Mouse (Mus musculus) urinary bladder, postnatal 36 days (tissue): ENCODE measurements around the gene Flt1.

Experiments used
- DNase-seq, 2 experiments: peaks; one replicate each; pipeline ENCODE4 v3.0.0; 2022; ENCODE audit warnings: low spot score in 2 of 2, mixed read lengths in 1 of 2

Gene Flt1

DNA sequence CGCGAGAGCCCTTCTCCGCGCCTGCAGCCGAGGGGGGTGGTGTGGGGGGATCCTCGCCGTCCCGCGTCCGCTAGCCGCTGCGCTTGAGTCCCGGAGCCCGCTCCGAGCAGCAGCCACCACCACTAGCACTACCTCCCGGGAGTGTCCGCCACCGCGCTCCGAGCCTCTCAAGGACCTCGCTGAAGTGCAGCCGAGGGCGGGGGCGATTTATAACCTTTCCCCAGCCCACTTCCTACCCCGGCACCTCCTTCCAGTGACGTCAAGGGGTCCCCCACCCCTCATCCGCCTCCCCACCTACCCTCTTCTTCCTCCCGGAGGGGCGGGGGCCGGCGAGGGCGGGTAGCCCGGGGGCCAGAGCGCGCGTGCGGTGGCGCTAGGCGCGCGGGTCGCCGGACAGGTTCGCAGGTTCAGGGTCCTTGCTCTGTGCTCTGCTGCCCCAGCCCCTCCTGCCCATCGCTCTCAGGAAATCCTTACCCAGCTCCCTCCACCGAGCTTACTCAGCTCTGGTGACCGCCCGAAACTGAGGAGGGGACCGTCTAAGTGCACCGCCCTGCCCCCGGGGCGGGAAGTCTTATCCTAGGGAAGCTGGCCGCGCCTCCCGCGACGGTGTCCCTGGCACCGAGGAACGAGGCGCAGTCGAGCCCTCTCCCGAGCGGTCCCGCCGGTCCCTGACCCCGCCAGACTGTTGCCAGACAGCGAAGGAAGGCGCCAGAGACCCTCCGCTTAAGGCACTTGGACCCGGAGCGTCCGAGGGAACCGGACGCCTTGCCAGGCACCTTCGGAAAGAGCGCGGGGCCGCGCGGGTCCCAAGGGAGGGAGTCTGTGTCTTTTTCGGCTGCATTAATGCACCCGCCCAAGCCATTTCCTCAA, at the start of gene Flt1:
Gene Flt1, minus strand, starts transcription at position 181 of the 870 bp plus-strand sequence.
- peak in 1 of 2 experiments; percentile 54 for DNase-seq

DNA sequence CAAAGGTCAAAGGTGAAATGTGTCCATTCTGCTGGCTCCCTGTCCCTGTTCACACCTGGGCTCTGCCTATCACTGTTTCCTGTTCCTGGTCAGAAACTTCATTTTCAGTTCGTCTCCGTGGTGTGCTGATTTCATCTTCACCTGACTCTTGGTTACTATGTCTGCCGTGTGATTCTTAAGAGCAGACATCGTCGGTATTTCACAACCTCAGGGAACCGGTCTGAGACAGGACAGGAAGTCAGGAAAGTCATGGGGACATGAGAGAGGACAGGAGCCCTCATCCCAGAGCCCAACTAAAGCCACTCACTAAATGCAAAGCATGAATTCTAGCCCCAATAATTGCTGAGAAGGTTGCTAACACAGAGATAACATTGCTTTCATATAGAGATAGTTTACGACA, 49.4 kb upstream of the Flt1 start:
- DNase-seq = no peak

DNA sequence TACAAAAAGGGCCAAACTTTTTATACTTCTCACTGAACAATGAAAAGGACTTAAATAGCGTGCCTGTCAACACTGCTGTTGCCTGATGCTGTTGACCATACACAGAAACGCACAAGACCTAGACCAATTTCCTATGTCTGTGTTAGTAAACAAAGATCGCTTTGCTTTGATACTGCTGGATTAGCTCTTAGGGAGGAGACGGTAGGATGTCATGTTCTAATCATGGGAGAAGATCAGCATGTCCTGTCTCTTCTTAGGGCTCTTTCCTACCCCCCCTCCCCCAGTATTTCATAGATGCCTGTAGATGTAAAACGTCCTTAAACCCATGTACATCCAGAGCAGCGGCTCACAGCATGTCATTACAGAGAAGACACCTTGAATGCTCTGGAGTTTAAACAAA, 44.1 kb upstream of the Flt1 start:
- no peak for DNase-seq

DNA sequence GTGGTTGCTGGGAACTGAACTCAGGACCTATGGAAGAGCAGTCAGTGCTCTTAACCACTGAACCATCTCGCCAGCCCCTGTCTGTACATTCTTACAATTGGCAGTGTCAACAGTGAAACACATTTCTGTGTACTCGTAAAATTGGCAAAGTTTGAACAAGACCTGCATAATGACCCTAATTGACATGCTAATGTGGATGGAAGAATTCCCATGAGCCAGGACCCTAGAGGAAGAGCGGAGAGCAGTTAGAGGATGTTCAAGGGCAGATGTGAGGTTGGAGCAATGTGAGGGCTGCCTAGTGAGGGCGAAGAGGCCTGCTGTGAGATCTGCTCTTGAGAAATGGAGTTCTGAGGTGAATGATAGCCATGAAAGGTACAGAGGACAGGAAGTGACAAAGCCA, 38.2 kb upstream of the Flt1 start:
- no peak for DNase-seq

DNA sequence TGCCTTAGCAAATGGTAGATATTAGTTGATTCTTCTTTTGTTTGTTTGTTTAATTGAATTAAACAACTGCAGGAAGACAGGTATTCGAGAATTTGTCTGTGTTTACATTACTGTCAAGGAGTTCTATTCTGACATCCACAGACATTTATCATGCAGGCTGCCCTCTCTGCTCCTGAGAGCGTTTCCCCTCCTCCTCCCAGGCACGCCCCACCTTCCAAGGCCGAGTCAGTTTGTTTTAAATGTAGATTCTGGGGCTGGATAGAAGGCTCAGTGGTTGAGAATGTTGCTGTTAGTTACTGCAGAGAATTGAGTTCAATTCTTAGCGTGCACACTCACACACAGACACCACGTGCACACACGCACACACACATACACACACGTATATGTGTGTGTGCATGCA, 36.2 kb upstream of the Flt1 start:
- no peak for DNase-seq

DNA sequence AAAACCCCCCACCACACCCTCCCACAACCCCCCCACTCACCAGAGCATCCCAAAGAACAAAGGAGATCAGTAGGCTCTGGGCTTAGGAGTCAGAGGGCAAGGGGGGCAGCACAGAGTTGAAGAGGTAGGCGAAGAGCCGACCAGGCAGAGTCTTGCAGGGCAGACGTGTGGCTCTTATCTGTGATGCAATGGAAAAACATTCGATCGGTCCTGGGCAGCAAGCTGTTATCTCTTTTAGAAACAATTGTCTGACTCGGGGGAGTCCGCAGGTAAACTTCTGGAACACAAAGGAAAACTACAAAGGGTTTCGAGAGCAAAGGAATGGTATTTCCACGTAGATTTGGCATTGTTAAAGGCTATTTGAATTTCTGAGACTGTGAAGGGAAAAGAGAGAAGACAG, 35.5 kb upstream of the Flt1 start:
- no peak for DNase-seq

DNA sequence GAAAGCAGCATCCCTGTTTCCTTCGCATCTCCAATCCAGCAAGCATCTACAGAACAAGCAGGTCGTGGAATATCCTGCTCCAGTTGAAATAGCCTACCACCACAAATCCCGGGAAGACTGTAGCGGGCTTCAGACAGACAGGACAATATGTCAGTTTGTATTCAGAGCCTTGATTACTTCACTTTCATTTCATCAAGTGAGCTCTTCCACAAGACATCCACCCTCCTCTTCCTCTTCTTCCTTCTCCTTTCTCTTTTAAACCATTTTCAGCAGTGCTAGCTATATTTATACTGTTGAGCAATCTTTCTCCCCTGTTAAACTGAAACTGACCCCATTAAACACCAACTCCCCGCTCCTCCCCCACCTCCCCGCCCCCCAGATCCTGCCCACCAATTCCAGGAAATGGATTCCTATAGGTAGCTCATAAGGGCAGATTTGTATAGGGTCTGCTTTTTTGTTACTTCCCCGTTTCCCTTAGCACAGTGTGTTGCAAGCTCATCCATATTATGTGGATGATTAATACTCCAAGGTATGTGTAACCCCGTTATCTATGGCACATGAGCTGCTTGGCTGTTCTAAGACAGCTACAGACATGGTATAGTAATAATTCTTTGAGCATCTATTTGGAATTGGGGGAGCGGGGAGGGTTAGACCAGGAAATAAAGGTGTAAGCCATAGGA, 33.0 kb upstream of the Flt1 start:
- DNase-seq = no peak

DNA sequence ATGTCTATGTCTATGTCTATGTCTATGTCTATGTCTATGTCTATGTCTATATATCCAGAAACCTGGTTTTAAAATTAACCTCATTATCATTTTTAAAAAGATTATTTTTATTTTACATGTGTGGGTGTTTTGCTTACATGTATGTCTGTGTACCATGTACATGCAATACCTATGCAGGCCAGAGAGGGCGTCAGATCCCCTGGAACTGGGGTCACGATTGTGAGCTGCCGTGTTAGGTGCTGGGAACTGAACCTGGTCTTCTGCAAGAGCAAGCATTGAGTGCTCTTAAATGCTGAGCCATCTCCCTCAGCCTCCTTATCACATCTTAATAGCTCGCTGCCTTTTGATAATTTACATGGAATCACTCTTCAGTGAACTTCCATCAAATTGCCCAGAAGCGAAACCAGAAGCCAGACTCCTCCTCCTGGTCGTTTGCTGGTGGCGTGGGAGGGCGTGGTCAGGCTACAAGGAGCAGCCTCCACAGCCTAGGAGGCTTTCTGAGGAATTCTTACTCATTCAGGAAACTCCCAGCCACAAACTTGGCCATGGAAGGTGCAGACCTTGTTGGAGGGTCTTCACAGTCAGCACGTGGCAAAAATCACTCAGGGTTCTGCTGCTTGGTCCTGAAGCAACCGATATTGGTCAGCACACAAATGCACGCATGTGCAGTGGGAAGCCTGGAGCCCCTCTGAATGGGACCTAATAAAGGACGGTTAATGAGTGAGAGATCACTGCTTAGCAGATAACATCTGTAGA, 32.2 kb upstream of the Flt1 start:
- peak in 1 of 2 experiments; percentile 40 for DNase-seq

DNA sequence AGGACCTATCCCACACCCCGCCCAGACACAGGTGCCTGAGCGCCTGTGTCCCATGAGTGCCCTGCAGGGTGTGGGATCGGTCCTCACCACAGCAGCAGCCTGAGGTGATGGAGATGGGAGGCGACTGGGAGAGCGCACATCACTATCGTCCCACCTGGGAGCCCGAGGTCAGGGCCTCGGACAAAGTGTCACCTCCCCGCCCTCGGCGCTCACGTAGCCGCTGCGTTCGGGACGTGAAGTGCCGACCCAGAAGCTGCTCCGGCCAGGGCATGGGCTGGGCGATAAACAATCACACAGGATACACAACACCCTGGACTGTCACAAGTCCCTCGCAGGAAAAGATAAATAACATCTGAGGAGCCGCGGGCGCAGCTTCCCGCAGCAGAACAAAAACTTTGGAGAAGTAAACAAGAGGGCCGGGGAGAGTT, 27.1 kb upstream of the Flt1 start:
- peak in 1 of 2 experiments; percentile 14 for DNase-seq

DNA sequence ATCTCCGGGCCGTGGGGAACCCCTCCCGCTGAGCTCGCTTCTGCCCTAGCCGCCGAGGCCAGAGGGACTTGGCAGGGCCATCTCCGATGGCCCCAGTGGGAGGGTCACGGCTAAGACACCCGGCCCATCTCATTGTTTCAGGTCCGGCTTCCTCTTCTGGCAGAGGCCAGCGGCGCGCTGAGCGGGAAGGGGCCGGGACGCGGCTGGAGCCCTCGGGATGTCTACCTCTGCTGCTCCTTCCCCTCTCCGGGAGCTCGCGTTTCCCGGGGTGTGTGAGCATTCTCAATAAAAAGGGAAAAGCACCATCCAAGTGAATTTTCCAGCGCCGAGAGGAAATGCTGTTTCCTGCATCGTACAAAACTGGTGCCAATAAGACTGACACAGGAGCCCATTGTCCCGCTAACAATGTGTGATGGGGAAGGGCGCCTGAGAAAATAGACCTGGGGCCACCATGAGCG, 25.9 kb upstream of the Flt1 start:
- DNase-seq = peak in 1 of 2 experiments; percentile 47

DNA sequence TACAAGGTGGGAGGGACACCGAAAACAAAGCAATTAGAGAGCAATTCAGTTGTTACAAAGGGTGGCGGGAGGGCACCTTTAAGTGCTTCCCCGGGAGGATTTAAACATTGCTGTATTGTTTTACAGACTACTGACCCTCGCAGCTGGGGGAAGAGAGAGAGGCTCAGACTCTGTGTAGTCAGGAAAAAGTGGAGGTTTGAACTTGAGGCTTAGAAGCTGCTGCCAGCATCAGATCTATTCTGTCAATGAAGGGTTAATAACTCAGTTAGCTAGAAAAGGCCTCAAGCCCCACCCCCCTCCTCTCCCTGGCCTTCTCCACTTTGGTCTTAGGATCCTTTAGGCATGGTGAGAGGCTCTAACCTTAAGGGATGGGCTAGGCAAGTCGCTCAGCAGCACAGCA, 24.2 kb upstream of the Flt1 start:
- no peak for DNase-seq

DNA sequence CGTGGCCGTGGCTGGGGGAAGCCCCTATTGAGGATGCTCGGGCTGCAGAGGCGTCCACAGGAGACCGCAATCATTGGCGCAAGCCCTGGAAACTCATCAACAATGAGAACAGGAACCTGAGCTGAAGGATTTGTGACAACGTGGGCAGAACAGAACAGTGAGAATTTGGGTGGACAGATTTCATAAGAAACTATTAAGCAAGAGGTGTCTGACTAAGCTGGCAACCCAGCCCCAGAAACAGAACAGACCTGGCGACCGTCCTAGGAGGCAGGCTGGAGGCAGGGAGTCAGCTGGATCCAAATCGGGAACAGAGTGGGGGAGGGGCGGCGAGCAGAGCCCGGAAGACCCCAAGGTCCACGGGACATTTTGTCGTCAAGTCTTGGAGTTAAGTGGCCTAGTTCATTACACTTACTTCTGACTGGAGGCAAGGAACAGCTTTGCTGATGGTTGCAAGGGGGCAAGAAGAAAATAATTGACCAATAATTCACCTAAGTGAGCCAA, 22.3 kb upstream of the Flt1 start:
- peak in 1 of 2 experiments; percentile 66 for DNase-seq

DNA sequence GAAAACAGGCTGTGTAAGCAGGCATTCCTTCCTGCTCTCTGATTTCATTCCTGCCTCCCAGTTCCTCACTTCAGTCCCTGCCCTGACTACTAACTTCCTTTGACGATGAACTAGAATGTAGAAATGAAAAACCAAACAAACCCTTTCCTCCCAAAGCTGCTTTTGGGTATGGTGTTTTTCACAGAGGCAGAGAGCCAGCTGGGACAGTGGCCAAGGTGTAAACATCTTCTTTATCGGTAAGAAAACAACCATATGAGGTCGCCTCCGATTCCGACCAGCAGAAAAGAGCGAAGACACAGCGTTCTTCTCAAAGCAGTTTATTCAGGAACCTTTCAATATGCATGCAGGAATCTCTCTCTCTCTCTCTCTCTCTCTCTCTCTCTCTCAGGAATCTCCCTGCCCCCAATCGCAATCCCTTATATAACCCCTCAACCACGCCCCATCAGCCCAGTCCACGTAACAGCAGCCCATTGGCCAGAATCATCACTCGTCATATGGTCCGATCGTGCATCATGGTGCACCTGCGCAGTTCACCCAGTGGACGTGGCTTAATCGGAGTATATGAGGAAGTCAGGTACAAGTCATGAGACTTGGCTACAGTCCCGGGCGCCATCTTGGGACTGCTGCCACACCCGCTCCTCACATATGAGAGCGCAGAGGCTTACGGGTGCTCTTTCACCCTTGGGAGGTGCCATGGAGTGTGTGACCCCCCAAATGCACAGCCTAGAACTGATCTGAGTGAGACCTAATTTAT, 19.3 kb upstream of the Flt1 start:
- DNase-seq = no peak

DNA sequence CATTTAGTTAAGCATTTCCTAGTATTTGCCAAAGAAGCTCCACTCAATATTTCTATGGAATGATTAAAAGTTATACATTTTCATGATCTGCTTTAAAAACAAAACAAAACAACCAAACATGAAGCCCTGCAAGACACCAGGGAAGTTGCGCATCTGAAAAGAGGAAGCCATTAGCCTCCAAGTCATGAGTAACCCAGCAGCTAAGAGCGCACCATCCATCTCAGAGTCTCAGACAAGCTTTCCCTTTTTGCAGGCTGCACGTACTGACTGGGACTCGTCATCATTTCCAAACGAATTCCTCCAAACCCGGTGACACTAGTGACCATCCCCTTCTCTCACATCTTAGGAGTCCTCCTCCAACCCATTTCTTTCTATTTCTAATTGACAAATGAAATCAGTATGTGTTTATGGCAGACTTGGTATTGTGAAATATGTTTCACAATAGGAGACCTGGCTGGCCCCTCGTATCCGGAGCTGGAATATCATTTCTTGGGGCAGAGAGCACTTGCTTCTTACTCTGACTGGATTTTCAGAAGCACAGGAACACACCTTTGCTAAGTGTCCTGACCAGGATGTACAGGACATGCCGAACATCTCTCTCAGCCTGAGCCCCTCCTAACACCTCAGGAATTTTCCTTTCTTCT, 16.8 kb upstream of the Flt1 start:
- DNase-seq = no peak

DNA sequence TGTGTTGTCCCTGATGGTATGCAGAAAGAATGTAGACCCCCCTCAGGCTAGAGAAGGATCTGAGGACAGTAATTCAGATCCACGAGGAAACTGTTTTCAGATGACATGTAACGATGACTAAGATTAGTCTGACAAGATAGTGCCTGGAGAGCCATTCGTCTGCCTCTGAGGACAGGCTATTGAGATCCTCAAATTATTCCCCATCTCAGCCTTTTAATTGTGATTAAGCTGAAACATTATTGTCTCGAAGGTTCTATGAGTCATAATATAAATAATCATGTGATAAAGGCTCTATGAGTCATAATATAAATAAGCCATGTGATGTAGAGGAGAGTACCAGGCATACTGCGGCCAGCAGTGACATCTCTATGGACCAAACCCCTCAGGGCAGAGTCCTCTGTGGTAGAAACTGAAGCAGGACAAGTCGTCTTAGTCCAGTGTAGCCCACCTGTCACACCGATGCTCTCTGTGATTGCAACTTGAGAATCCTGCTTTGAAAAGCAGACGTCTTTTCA, 11.0 kb upstream of the Flt1 start:
- DNase-seq = no peak

DNA sequence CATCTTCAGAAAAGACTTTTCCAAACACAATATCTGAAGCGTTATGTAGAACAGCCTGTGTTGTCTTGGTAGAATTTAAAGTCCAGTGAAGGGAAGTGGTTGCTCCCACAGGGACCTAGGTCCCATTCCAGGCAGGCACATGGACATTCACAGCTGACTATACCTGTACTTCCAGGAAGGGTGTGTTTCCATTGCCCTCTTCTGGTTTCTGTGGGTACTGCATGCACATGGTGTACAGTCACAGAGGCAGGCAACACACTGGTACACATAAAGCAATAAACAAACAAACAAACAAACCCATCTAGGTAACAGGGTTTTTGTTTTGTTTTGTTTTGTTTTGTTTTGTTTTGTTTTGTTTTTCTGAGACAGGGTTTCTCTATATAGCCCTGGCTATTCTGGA, 7.9 kb upstream of the Flt1 start:
- DNase-seq = no peak

DNA sequence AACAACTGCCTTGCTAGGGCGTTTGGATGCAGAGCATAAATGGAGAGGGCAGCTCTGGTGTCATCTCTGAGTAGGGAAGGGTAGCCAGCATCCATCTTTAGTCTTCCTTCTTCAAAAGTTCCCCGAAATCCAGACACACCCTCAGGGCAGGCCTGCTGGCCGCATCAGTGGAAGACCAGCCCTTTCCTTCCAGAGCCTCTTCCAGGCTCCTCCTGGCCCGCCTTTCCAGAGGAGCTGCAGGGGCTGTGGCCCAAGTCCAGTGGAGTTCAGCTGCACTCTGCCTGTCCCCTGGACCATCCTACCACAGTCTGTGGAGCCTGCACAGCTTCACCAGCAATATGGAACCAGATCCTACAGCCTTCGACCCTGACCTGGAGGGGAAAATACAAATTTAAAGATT, 7.1 kb upstream of the Flt1 start:
- no peak for DNase-seq

DNA sequence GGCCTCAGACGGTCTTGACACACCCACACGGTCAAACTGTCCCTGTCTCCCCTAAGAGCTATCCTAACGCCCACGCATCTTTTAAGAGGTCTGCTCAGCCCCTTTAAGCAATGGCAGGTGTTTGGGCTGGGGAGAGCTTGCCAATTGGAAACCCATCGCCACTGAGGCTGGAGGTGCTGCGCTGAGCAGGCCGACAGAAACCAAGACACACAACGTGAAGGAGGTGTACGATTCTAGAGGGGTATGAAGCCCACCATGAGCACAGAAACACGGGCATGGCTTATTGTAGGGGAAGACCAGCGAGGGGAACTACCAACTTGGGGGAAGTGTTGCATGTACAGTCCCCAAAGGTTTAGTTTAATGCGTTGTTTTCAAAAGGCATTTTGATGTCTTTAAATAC, 1.7 kb upstream of the Flt1 start:
- DNase-seq = no peak

DNA sequence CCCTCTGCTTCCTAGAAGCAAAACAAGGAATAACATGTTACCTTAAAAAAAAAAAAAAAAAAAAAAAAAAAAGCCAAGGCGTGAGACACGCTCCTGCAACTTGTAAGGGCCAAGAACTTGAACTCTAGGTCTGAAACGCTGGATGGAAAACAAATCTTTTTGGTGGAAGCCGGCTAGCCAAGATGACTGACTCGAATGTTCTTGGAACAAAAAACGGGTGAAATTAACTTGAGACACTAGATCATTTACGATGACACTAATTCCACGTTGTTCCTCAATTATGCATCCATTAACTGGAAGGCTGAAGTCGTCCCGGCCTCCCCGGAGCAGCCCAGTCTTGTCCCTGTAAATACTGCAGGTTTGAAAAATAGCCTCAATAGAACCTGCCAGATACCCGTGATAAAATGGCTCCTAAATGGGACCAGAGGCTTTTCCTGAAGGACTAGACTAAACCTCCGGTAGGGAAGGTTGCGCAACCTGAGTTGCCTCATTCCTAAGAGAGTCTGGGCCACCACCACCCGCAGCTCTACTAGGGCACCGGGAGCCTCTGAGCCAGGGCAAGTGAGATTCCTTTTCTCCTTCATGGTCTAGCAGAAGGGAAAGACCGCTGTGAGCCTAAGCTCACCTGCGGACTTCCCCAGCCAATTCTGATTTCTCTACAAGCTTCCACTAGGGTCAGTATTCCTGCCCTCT, 1.0 kb upstream of the Flt1 start:
- DNase-seq = peak in 1 of 2 experiments; percentile 45
